Mouse (Mus musculus) testis, adult 2 months (tissue): ENCODE results near the gene Magi1.

Source experiments
- CTCF ChIP-seq: fragments of 200-500 bp; IDR thresholded peaks from 2 replicates; pipeline ENCODE4 v1.5.1; 2012; ENCODE audit warnings: low read depth, mild to moderate bottlenecking, inconsistent platforms, low read length, moderate library complexity; ENCODE audit not compliant: control insufficient read depth, insufficient read depth, insufficient replicate concordance
- POLR2A ChIP-seq: fragments of 200-500 bp; IDR thresholded peaks from 2 replicates; pipeline ENCODE4 v1.6.1; 2012; ENCODE audit warnings: low read depth, mild to moderate bottlenecking, inconsistent platforms, low read length, moderate library complexity; ENCODE audit not compliant: control insufficient read depth

DNA sequence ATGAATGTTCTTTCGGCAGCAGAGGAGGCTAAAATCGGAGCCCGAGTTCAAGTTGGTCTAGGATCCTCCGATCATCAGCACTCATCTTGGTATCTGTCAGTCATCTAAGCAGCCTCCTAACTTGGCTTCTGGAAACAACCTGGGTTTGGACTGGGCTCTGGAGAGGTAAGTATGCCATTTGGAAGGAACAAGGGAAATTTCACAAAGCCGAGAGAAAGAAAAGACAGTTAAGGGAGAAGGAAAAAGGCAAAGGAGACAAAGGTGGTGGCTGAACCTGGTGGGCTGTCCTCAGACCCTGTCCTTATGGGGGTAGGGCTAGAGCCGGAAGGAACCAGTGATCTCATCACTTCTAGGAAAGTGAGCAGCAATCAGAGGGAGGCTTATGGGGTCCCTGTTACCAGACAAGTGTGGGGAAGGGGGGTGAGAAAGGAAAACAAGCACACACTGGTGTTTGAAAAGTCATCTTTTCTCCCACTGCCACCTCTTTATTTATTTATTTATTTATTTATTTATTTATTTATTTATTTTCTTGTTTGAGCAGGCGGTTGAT, 565.8 kb downstream of the Magi1 start:
- TF ChIP-seq CTCF: no peak
- no peak for TF ChIP-seq POLR2A
